Mouse (Mus musculus) small intestine, adult 2 months (tissue): ENCODE data around the gene Irx6.

Experiments used
- CTCF ChIP-seq: fragments of 200-500 bp; IDR thresholded peaks from 2 replicates; pipeline ENCODE4 v1.5.1; 2012; ENCODE audit warnings: low read depth, mild to moderate bottlenecking, control low read depth, inconsistent platforms, low read length, moderate library complexity, mixed read lengths; ENCODE audit not compliant: insufficient replicate concordance, insufficient read length; ENCODE audit errors: extremely low read depth
- POLR2A ChIP-seq: fragments of 200-500 bp; IDR thresholded peaks from 2 replicates; pipeline ENCODE4 v1.6.1; 2012; ENCODE audit warnings: low read depth, mild to moderate bottlenecking, control low read depth, inconsistent platforms, low read length, moderate library complexity

GRCm38 (mm10) chr8:92717418-92717817 lies 43.3 kb downstream of the Irx6 start:
- TF ChIP-seq POLR2A (no peak), CTCF (no peak)
